Mouse (Mus musculus): ENCODE results near the gene Prrg2.

Prrg2 gene

GRCm38 (mm10) chr7:45090251-45090977, 27.9 kb upstream of the Prrg2 start:
- in situ Hi-C loops (cut with MboI, MseI) = no loop called here

- in situ Hi-C loops (cut with MboI, MseI) = no loop called here
These were observed 26.1 kb upstream of the Prrg2 start for GRCm38 (mm10) chr7:45088597-45088996.

GRCm38 (mm10) chr7:45086084-45086483, 23.6 kb upstream of the Prrg2 start:
- in situ Hi-C loops (cut with MboI, MseI) = no loop called here

GRCm38 (mm10) chr7:45083300-45083890, 20.9 kb upstream of the Prrg2 start:
- in situ Hi-C loops (cut with MboI, MseI) = no loop called here

- in situ Hi-C loops (cut with MboI, MseI) = no loop called here
These were observed 20.2 kb upstream of the Prrg2 start for GRCm38 (mm10) chr7:45082401-45083299.

- in situ Hi-C loops (cut with MboI, MseI) = no loop called here
These were observed 18.5 kb upstream of the Prrg2 start for GRCm38 (mm10) chr7:45081016-45081415.

GRCm38 (mm10) chr7:45079856-45080255, 17.4 kb upstream of the Prrg2 start:
- in situ Hi-C loops (cut with MboI, MseI) = no loop called here

GRCm38 (mm10) chr7:45078513-45078912, 16.0 kb upstream of the Prrg2 start:
- in situ Hi-C loops (cut with MboI, MseI) = no loop called here

GRCm38 (mm10) chr7:45077829-45078228, 15.4 kb upstream of the Prrg2 start:
- in situ Hi-C loops (cut with MboI, MseI) = no loop called here

- in situ Hi-C loops (cut with MboI, MseI) = no loop called here
These were observed 14.8 kb upstream of the Prrg2 start for GRCm38 (mm10) chr7:45077322-45077721.

- in situ Hi-C loops (cut with MboI, MseI) = no loop called here
These were observed 14.0 kb upstream of the Prrg2 start for GRCm38 (mm10) chr7:45076501-45076900.

GRCm38 (mm10) chr7:45075405-45075804, 12.9 kb upstream of the Prrg2 start:
- in situ Hi-C loops (cut with MboI, MseI) = no loop called here

GRCm38 (mm10) chr7:45073949-45074348, 11.5 kb upstream of the Prrg2 start:
- in situ Hi-C loops (cut with MboI, MseI) = no loop called here

- in situ Hi-C loops (cut with MboI, MseI) = no loop called here
These were observed 10.8 kb upstream of the Prrg2 start for GRCm38 (mm10) chr7:45073171-45073707.

GRCm38 (mm10) chr7:45072230-45072629, 9.8 kb upstream of the Prrg2 start:
- in situ Hi-C loops (cut with MboI, MseI) = no loop called here

- in situ Hi-C loops (cut with MboI, MseI) = loop anchor here in 1 of 2 experiments (5.0 kb wide), 1 partner anchor 47 kb away; no protein-coding TSS in a partner anchor
These were observed 7.2 kb upstream of the Prrg2 start for GRCm38 (mm10) chr7:45069671-45070070.

GRCm38 (mm10) chr7:45068000-45068318, 5.5 kb upstream of the Prrg2 start:
- in situ Hi-C loops (cut with MboI, MseI) = loop anchor here in 1 of 2 experiments (5.0 kb wide), 1 partner anchor 46 kb away; no protein-coding TSS in a partner anchor

- in situ Hi-C loops (cut with MboI, MseI) = loop anchor here in 1 of 2 experiments (5.0 kb wide), 1 partner anchor 45 kb away; no protein-coding TSS in a partner anchor
These were observed 4.9 kb upstream of the Prrg2 start for GRCm38 (mm10) chr7:45067190-45067999.

GRCm38 (mm10) chr7:45061532-45062075, 873 bp downstream of the Prrg2 start:
- in situ Hi-C loops (cut with MboI, MseI) = loop anchor here in 1 of 2 experiments (5.0 kb wide), 1 partner anchor 34 kb away; no protein-coding TSS in a partner anchor

GRCm38 (mm10) chr7:45060632-45061122, 1.8 kb downstream of the Prrg2 start:
- in situ Hi-C loops (cut with MboI, MseI) = loop anchor here in 1 of 2 experiments (5.0 kb wide), 1 partner anchor 33 kb away; no protein-coding TSS in a partner anchor
